Mouse (Mus musculus) brain, embryonic 14.5 days (tissue): ENCODE data around the gene Gadd45b.

Experiments used
- CTCF ChIP-seq: fragments of 200-500 bp; IDR thresholded peaks from 2 replicates; pipeline ENCODE4 v1.5.1; 2012; ENCODE audit warnings: inconsistent platforms, mild to moderate bottlenecking, moderate library complexity, borderline replicate concordance; ENCODE audit not compliant: insufficient read depth, insufficient read length; ENCODE audit errors: extremely low read depth
- POLR2A ChIP-seq: fragments of 200-500 bp; IDR thresholded peaks from 2 replicates; pipeline ENCODE4 v1.6.1; 2012; ENCODE audit warnings: mild to moderate bottlenecking, inconsistent platforms, borderline replicate concordance; ENCODE audit not compliant: poor library complexity, insufficient read depth, insufficient read length, severe bottlenecking; ENCODE audit errors: extremely low read depth

GRCm38 (mm10) chr10:80968106-80968505 is 38.2 kb downstream of the Gadd45b start:
- TF ChIP-seq CTCF (no peak), POLR2A (no peak)
